Mouse (Mus musculus) testis, postnatal 14 days (tissue): Measurements from ENCODE around the gene D6Ertd527e.
"Not testable (repeated sequence)": the region's sequence is repeated elsewhere in the genome, so short reads cannot be mapped to it uniquely, and the experiment has no call there.

Experiments
- DNase-seq: peaks from one replicate; pipeline ENCODE4 v3.0.0; 2021; ENCODE audit warnings: low spot score

The D6Ertd527e gene

DNA sequence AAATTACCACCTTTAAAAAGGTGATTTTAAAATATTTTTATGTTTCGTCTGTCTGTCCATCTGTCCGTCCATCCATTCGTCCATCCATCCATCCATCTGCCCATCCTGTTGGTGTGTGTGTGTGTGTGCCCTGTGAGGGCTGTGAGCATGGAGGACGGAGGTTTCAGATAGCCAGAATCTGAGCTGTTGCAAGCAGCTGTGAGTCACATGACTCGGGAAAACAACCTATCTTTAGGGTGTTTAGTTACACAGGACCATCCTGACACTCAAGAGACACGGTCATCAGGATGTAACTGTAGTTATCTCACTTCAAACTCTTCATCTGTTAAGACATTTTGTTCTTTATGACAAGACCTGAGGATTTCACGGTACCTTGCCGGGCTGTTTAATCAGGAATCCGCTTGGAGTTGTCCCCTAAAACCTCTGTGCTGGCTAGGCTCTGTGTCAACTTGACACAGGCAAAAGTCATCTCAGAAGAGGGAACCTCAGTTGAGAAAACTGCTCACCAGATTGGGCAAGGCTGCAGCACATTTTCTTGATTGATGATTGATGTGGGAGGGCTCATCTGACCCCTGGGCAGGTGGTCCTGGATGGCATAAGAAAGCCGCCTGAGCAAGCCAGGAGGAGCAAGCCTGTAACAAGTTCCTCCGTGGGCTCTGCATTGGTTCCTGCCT, at the start of gene D6Ertd527e:
Gene D6Ertd527e, plus strand, starts transcription at position 624 of the 674 bp plus-strand sequence.
- no peak for DNase-seq

DNA sequence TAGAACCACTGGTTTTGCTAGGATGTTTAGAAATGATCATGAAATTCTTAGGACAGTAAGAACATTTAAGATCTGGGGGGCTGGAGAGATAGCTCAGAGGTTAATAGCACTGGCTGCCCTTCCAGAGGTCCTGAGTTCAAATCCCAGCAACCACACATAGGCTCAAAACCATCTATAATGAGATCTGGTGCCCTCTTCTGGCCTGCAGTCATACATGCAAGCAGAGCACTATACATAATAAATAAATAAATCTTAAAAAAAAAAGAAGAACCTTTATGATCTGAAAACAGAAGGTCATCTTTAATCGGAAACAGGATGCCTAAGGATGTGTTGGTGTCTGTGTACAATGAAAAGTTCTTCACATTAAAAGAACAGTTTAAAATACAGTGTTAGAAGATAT, 44.8 kb upstream of the D6Ertd527e start:
- DNase-seq: no peak

DNA sequence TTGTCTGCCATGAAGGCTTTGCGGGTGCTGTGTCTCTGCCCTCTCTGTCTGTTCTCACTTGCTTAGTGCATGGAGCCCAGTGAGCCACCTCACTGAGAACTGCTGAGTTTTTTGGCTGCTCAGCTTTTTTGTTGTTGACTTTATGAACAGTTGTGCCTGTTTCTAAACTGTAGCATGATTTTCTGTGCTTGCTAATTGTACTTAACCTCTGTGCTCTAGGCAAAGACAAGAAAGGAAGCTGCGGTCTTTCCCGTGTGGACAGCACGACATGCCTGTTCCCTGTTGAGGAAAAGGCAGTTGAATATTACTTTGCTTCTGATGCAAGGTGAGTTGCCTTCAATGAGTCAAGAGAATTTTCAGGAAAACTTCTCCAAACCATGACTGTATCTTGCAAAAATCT, 41.0 kb upstream of the D6Ertd527e start:
- no peak for DNase-seq

DNA sequence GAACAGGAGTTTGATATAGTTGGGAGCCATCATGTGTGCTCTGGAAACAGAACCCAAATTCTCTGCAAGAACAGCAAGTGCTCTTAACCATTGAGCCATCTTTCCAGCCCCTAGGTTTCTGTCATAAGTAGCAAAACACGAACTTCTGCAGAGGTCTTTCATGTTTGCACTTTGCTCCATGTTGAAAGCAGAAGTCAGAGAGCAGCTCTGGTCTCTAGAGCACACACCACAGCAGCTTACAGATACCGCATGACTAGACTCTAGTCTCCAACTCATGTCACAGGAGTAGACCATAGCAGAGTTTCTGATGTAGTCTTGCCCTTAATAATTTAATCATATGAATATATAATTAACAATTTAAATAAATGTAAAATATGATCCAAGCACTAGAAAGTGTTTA, 36.3 kb upstream of the D6Ertd527e start:
- no peak for DNase-seq

DNA sequence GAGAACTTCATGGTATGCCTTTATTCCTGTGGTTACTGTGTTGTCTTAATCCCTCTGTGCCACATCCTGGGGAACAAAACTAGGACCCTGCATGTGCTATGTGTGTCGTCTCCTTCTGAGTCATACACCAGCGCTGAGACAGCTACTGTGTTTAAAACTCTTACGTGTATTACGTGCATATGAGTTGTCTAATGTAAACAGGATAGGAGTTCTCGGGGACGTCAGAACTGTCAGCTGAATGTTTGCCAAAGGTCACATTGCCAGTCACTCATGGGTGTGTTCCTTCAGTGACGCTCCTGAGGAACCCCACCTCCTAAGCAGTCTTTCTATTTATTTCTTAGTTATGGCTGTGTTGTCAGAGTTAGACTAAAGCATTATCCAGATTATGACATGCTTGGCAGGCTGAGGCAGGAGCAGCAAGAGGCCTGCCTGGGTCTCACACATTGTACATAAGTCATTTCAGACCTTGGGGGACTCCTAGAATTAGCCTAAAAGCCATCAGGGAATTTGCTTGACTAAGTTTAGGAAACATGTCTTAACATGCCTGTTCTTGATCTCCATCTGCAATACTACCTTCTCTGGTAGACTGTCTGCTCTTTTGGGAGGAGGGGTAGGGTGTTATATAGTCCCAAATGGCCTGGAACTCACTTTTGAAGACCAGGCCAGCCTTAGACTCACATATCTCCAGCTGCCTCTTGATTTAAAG, 35.2 kb upstream of the D6Ertd527e start:
- DNase-seq: no peak

DNA sequence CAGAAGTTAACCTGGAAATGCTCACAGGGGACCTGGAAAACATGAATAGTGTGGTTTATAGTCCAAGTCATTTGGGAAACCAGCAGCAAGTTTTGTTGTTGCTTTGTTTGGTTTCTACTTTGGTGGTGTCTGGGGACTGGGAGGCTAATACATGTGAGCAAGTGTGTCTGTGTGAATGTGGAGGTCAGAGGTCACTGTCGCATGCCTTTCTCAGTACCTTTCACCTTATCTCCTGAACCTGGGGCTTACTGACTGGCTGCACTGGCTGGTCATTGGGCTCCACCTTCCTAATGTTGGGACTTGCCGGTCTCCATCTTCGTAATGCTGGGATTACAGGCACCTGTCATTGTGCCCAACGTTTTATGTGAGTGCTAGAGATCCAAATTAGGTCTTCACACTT, 33.9 kb upstream of the D6Ertd527e start:
- DNase-seq: no peak

DNA sequence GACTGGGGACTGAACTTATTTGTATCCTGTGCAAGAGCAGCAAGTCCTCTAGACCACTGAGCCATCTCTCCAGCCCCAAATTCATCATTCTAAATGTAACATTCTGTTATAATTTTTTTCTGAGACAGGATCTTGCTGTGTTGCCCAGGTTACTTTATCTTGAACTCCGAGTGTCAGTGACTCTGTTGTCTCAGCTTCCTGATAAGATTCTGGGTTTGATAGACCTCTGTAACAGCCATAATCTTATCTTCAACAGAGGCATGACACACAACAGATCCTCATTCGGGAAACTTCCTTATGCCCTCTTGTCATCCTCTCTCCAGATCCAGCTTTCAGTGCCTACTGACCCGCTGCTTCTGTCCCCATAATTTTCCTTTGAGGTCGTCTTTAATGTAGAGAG, 31.8 kb upstream of the D6Ertd527e start:
- no peak for DNase-seq

DNA sequence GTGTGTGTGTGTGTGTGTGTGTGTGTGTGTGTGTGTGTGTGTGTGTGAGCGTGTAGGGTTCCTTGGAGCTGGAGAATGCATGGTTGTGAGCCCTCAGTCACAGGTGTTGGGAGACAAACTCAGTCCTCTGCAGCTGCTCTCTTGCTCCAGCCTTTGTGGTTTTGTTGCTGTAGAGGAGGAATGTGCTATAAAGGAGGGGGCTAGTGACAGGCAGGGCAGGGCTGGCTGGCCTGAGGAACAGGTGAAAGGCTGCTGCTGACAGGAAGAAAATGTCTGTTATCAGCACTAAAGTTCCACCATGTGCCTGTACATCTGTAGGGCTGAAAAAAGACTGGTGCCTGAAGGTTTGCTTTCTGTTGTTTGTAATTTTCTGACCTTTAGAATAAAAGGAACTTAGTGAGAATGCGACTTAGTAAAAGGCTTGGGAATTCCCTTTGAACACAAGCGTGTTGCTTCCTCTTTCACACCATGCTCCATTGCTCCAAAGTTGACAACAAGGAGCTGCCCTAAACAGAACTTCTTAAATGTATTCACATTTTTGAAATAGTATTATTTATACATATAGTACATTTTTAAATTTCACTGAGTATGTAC, 29.4 kb upstream of the D6Ertd527e start:
- no peak for DNase-seq

DNA sequence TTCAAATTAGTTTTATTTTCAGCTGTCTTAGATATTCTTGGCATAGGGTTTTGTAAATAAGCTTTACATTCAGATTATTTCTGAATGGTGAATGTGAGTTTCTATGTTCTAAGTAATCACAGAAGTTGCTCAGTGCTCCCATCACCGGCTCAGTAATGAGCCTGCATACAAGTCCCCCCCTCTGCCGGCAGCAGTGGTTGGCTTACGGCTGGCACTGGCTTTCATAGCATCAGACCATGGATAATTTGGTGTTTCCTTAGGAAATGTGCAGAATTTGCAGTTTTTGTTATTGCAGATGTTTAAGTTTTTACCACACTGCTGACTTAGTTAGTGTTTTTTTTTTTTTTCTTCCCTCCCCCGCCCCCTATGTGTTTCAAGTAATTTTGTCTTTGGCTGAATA, 25.1 kb upstream of the D6Ertd527e start:
- no peak for DNase-seq

DNA sequence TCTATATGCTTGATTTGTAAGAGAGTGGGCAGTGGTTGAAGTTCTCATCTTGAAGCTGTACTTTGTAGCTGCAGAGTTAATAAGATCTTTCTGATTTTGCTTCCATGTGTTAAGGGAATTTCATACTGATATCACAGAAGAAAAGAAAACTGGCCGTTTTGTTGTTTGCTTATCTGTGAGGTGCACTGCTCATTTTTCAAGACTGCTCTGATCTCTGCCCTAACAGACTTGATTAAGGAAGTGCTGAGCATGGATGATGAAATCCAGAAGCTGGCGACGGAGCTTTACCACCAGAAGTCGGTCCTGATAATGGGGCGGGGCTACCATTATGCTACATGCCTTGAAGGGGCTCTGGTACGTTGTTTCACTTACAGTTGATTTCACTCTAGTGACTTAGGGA, 19.5 kb upstream of the D6Ertd527e start:
- DNase-seq: no peak

DNA sequence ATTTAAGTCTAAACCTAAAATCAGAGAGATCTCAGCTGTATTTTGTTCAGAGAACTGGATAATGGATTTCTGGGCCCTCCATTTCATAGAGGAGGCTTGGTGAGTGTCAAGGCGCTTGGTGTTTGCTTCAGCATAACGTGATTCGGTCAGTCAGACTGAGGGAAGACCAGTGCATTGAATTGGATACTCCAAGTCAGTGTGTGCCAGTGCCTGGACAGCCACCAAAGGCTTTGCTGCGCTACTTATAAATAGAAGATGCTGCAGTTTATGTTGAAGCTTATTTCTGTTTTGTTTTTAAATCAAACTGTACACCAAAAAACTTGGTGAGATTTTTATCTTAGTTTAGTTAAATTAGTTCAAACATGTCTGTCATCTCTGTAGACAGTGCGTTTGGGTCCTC, 16.2 kb upstream of the D6Ertd527e start:
- no peak for DNase-seq

DNA sequence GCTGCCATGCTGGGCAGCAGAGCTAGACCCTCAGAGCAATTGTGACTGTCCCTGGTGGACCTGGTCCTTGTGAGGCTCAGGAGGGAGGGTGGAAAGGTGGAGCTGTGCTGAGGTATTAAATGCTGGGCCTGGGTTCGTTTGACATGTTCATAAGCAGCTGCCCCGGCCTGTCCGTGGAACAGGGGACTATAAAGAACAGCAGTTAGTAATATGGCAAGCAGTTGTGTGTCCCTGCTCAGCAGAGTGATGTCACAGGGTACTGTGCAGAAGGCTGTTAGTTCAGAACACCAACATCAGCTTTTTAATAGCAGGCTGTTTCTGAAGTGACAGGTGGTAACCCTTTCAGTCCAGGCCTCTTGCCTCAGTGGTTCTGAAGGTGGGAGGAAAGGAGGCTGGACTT, 13.7 kb upstream of the D6Ertd527e start:
- no peak for DNase-seq

DNA sequence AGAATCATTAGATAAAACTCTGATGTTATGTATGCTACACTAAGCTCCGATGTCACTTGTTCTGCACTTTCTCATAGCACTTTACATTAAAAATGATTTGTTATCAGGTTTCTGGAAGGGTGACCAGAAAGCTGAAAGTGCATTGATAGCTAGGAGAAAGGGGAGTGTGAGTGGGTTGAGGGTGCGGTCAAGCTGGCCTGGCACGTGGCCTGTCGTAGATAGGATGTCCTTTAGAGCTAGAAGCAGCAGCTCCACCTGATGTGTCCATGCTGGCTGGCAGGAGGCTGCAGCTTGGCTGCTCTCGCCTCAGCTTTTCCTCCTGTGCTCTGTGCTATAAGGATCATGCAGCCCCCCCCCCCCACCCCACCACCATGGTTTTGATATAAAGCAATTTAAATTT, 12.1 kb upstream of the D6Ertd527e start:
- DNase-seq: no peak

DNA sequence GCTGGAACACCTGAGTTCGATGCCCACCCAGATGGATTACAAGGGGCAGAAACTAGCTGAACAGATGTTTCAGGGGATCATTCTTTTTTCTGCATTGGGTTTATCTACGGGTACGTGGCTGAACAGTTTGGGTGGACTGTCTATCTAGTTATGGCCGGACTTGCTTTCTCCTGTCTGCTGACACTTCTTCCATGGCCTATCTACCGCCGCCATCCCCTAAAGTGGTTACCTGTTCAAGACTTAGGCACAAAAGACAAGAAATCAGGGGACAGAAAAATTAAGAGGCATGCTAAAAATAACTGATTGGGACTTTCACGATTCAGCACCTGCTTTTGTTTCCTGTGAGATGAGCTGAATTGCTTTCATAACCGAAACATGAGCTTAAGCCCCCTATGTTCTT, 10.9 kb upstream of the D6Ertd527e start:
- DNase-seq: not testable (repeated sequence)

DNA sequence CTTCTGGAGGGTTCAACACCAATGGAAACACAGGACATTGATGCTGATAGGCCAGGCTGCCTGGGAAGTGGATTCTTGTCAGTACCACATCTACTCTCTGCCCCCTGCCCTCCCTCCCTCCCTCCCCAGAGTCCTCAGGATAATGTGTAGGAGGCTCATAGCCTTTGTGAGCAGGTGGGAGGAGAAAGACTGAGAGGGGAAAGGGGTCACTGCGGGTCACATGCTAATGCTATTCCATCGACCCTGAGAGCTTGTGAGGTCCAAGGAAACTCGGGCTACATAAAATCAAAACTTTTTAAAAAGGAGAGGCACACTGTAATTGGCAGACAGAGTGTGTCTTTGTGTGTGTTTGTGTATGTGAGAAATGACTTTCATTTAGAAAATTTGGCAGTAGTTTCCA, 5.3 kb upstream of the D6Ertd527e start:
- DNase-seq: no peak

DNA sequence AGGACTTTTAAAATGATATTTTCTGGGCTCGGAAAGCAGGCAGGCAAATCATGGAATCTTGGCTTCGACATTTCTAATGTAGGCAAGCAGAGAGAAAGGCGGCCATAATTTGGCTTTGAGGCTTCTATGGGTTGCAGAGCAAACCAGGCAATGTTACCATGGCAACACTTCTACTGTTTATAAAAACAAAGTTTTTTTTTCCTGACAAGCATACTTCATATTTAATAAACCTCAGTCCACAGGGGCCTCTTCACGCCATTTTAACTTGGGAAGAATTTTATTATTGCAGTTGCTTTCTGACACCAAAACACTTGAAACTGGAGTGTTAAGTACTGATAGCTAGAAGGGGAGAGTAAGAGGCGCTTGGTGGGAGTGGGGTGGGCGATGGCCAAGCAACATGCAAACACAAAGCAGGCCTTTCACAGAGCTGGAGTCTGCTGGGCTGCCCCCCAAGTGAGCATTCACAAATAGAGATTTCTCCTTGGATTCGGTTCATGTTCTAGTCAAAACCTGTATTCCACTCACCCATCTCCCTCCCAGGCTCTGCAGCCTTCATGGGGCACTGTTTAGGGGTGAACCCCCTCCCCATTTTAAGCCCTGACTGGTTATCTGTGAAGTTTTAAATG, 4.8 kb upstream of the D6Ertd527e start:
- DNase-seq: no peak

DNA sequence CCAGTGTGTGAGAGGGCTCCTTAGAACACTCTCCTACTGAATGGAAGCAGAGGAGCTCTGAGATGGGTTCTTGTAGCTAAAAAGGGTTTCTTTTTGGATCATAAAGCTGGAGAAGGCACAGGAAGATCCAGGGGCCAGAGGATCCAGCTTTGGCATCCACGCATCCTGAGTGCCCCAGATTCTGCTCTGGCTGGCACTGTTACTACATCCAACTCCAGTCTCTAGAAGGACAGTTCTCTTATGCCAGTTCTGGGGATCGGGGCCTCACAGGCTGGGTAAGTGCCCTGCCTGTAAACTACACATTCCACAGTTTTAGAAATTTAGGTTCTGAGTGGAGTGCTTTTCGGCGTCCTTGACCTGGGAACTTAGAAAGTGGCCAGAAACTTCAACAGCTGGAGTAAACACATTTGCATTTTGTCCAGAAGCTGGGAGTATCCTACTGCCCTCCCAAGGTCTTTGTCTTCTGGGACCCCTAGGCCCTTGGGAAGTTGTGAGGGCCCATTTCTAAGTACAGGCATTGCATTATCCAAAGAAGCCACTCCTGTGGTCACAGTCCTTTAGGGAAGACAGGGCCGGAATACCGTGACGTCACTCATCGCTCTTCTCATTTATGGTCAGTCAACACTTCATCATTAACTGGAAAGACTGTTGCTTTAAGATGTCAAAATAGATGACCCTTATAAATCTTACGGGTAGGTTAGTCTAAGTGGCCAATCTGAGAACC, 4.1 kb upstream of the D6Ertd527e start:
- no peak for DNase-seq

DNA sequence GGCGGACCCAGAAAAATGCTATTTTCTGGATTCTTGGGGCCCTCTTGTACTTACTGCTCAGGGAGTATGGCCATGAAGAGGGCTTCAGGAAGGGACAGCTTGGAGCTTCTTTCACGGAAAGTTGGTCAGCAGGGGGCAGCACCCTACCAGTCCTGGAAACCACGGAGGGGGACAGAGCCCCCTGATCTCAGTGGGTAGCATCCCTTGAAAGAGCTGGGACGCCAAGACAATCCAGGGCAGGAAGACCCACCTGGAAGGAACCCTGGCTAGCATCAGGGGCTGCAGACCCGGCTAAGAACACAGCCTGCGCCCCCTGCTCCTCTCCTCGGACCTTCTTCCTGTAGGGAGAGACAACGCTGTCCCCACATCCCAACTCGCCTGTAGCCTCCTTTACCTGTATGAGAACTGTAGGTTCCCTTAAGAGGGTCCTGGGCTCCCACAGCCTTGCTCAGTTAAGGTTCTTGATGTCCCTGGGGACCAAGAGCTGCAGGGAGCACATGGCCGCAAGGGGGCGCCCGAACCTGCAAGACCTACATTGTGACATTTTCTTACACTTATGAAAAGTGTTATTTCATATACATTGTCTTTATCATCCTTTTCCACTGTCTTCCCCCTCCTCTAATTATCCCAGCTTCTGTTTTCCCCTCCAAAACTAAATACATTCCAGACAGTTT, 3.1 kb upstream of the D6Ertd527e start:
- DNase-seq: peak; percentile 62

DNA sequence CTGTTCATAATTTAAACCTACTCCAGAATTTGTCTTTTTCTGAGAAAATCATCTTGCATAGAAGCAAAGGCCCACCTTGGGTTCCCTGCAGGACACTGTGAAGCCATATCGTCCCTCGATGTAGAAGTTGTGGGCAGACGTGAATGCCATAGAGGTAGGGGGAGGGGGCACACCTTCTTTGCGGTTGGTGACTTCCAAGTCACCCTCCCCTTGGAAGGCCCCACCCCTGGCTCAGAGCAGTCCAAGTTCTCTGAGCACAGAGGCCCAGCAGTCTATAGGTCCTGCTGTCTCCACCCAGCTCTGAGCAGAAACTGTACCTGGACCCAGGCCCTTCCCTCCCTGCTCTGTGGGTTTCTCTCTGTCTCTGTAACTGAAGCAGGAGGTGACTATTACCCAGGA, 2.6 kb upstream of the D6Ertd527e start:
- no peak for DNase-seq

DNA sequence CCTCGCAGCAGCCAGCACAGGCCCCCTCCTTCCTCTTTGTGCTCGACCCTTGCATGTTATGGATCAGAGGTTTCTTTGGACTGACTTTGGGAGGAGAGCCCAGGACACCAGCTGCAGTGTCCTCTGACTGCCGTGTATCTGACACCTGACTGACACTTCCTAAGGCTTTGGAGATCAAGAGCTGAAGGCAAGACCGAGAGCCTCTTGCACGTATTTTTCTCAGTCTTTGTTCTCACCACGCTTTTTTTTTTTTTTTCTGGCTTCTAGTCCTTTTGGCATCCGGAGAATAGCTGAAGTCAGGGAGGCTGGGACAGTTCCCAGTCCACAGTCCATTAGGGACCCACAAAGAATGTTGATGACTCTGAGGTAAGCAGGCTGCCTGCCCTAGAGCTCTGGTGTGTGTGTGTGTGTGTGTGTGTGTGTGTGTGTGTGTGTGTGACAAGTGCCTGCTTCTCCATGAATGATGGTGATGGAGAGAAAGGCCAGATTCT, 2.1 kb upstream of the D6Ertd527e start:
- no peak for DNase-seq

DNA sequence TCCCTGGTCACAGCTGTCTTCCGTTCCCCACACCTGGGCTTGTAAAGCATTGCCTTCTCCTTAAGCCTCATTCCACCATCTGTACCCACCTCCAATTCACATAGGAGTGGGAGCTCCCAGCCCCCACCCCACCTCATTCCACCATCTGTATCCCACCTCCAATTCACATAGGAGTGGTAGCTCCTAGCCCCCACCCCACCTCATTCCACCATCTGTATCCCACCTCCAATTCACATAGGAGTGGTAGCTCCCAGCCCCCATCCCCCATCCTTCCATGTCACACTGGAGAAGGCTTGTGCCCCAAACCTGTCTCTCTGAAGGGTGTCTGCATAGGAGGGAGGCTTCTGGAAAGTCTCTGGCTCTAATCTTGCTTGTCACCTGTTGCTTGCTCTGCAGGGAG, 1.2 kb upstream of the D6Ertd527e start:
- DNase-seq: no peak

DNA sequence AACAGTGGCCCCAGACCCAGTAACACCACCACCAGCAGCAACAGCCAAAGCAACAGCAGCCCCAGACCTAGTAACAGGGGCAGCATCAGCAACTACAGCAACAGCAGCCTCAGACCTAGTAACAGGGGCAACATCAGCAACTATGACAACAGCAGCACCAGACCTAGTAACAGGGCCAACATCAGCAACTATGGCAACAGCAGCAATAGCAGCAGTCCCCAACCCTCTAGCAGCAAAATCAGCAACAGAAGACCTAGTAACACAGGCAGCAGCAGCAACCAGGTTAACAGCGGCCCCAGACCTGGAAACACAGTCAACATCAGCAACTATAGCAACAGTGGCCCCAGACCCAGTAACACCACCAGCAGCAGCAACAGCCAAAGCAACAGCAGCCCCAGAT, 6.9 kb downstream of the D6Ertd527e start:
- no peak for DNase-seq
